Mouse (Mus musculus) megakaryocyte, embryonic 14.5 days (primary cell): ENCODE measurements at regions not wholly inside any gene's neighbourhood (a gene's known extent, or its start where the extent isn't known, plus 50 kb on each side); places are given as distances from the start of the nearest gene placed in this dataset.

Source experiments
- FLI1 ChIP-seq: IDR thresholded peaks from 2 replicates; pipeline ENCODE4 v1.6.1; 2012; ENCODE audit warnings: low read length, inconsistent platforms, mixed read lengths
- GATA1 ChIP-seq: IDR thresholded peaks from 3 replicates; pipeline ENCODE4 v1.6.1; 2012; ENCODE audit warnings: mixed read lengths, low read length, inconsistent platforms, borderline replicate concordance

DNA sequence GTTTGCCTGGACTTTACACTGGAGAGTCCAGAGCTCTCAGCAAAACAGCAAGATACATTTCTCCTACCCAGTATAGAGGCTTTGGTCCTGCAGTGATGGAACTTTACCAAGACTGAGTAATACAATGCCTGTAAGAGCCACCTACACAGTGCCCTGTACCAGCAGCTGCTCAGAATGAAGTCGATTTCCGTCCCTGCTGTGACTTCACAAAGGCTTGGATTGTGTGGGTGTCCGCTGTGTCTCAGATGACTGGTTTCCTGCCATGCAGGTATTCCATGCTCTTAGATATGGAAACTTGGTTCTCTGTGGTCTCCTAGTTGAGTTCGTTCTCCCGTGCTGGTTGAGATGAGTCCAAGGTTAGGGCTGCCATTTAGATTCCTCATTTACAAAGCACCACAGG lies 81.0 kb upstream of the Map4k3 start:
- TF ChIP-seq GATA1 (no peak), FLI1 (no peak)
